Mouse (Mus musculus): ENCODE results near the gene Ubxn11.

Gene Ubxn11

DNA sequence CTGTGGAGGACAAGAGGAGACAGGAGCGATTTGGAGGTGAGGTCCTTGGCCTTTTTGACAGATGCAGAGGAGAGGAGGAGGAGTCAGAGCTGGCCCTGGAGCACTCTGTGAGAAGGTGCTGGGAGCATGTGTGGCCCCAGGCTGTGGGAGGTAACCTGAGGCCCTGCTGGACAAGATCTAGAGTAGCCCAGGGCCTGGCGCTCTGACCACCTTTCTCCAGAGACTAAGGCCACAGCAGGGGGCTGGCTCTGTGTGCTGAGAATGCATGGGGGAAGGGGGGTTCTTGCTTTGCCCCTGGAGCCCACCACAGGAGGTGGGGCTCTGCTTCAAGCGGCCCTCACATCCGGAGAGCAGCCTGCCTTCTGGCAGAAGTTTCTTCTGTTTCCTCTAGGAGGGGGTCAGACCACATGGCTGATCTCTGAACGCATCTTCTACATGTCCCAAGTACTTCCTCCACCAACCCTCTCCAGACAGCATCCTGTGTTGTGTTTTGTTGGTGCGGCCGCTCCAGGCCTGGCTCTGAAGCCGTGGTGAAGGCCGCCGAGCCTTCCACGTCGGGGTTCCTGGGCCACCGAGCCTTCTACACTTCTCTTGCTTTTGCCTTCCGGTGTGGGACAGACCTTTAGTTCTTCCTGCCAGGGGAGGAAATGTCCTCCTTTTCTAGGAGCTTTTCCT, 15.9 kb downstream of the Ubxn11 start:
- DNase-seq (ENCODE audit: extremely low spot score, low spot score) = no peak

DNA sequence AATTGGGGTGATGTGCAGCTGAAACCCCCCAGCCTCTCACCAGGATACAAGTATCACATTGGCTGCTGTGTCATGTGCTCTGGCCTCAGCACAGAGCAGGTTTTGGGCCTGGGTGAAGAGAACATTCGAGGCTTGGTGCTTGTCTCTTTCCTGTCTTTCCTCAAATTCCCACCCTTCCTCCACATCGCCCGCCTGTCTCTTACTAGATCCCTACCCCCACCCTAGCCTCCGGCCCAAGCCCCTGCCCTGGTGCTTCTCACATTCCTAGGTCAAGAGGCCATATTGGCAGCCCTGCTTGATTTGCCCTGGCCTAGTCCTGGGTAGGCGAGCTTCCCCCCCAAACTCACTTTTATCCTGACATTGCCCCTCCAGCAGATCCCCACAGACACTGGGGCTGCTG, 16.7 kb downstream of the Ubxn11 start:
- DNase-seq (ENCODE audit: extremely low spot score, low spot score) = no peak

DNA sequence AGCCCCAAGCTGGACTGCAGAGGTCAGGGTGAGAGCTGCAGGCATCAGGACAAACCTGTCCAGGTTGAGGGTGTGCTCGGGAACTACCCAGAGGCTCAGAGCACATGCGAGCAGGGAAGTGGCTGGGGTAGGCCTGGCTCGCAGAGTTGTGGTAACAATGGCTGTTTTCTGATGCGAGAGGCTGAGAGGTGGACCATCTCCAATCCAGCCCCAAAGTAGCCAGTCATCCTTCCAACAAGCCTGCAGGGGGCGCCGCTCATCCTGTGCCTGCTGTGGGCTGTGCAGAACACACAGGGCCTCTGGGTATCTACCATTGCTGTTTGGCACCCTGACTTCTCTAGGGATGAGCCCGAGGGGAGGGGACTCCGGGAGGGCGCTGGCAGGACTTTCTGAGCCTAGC, 17.3 kb downstream of the Ubxn11 start:
- DNase-seq (ENCODE audit: extremely low spot score, low spot score) = no peak

DNA sequence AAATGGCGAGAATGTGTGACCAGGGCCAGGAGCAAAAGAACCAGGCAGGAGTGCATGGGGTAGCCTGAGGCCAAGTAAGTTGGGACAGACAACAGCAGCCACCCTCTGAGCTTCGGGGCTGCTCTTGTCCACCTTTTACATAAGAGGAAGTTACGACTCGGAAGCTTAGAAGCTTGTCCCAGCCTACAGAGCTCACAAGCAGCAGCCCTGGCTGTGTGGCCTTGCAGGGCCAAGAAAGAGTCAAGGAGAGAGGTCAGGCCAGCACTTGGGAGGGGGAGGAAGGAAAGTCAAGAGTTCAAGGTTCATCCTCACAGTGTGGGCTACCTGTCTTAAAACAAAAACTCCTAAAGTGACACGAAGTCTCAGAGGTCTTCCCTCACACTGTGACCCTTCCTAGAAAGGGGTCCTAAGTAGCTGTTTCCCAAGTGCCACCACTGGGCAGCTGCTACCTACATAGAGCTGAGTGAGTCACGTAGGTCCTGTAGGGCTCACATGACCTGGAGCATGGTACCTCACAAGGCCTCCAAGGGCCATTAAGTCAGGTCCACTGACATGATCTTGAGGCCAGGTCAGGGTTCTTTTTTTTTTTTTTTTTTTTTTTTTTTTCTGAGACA, 17.9 kb downstream of the Ubxn11 start:
- DNase-seq (ENCODE audit: extremely low spot score, low spot score) = no peak

DNA sequence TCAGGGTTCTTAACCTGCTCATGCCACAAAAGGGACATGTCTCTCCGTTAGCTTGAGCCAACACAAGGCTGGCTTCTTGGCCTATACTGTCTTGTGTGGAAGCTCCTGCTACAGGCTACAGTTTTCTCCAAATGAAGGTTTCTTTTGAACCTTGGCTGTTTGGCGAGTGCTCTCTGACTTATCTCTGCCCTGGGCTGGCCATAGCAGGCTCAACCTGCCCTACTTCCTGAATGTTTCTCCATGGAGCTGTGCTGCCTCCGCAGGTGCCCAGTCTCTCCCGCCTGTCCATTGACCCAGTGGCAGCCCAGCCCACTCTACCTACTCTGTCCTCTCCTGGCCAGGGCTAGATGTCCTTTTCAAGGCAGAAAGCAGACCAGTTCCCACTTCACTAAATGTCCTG, 18.5 kb downstream of the Ubxn11 start:
- DNase-seq (ENCODE audit: extremely low spot score, low spot score) = no peak

DNA sequence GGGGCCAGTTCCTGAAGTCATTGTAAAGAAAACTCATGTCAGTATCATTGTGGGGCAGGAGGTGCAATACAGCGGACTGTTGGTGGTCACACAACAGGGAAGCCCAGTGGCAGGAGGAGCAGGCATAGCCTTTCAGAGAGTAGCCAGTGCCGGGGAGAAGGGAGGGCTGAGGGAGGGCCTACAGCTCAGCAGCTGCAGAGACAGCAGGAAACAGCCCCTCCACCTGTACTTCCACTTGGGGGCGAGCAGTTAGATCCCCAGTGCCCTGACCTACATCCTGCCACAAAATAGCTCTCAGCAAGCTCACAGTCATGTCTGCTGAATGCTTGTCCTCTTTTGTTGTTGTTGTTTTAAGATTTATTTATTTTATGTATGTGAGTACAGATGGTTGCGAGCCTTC, 19.2 kb downstream of the Ubxn11 start:
- DNase-seq (ENCODE audit: extremely low spot score, low spot score) = no peak

DNA sequence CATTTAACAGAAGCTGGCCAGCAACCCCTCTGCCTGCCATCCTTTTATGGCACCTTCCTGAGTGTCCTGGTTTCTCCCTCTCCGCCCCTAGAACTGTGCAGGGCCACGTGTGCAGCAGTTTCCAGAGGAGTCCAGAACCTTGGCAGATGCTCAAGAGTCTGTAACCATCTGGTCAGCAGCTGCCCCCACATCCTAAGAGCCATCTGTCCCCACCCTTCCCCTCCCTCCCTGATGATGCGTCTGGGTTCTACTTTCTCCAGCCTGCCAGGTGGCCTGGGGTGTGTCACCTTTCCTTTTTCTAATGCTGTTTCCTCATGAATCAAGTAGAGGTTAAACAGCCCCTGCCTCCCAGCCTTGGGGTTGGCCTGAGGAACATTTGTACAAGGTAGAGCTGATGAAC, 19.9 kb downstream of the Ubxn11 start:
- no peak for DNase-seq (ENCODE audit: extremely low spot score, low spot score)

DNA sequence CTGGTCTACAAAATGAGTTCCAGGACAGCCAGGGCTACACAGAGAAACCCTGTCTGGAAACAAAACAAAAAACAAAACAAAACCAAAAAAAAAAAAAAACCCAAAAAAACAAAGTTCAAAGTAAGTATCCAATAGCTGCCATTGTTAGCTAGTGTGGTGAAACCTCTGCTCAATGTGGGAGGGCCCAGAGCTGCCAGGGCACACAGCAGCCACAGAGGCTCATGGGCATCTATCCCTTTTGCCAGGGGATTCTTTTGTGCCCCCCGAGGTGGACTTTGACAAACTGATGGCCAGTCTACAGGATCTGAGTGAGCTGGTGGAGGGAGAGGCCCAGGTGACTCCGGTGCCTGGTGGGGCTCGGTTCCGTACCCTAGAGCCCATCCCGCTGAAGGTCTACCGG, 20.8 kb downstream of the Ubxn11 start:
- no peak for DNase-seq (ENCODE audit: extremely low spot score, low spot score)

DNA sequence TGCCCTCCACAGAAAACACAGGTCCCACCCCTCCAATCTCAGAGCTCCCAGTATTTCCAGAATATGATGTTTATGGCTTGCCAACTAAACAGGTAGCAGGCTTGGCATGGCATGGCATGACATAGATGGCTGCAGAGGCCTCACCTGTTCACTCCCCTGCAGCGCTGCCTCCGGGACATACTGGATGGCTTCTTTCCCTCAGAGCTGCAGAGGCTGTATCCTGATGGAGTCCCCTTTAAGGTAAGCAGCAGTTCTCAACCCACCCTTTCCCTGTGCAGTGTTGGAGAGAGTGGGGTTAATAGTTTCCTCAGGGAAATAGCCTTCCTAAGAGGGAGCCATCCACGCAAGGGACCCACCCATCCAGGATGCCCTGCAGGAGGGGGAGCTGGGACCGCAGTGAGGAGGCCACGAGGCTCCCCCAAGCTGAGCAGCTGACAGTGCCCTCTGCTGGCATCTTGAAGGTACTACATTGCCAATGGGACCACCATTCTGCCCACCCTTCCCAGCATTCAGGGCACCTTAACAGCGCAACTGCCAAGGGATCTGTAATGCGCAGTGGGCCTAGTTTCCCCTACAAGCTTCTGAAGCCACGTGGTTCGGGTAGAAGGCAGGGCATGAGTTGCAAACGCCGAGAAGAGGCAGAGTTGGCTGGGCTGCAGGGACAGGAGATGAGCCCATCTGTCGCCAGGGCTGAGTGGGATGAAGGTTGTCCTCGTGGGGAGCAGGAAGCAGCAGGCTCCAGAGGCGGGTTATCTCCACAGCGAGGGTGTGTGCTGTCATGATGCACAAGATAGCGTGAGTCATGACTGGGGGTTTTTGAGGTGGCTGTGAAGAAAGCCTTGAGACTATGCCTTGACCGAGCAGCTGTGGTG, 21.5 kb downstream of the Ubxn11 start:
- peak; percentile 67 for DNase-seq (ENCODE audit: extremely low spot score, low spot score)

DNA sequence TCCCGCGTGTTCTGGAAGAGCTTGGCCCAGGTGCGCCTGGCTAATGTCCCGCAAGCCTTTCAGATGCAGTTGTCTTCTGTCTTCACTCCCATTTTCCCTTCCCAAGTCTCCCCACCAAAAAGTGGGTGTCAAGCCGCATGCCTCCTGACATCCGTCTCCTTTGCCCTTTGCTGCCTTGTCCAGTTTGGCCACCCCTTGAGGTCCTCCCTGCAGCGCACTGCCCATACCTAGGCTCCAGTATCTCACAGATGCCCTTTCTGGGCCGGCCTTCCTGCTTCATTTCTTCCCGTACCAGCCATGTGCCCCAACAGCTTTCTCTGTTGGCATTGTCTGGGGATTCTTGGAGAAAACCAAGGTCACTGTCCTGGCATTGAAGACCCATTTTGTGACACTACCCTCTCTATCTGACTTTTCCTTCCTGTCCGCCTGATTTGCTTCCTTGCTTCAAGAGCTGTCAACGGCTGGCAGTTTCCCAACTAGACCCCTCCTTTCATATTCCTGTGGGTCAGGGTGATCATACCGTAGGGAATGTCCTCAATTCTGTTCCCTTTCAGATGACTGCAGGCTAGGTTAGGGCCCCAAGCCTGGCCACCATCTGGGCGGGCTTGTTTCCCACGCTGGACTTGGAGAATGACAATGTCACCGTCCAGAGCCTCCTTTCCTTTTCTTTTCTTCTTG, 23.2 kb downstream of the Ubxn11 start:
- DNase-seq (ENCODE audit: extremely low spot score, low spot score) = no peak

DNA sequence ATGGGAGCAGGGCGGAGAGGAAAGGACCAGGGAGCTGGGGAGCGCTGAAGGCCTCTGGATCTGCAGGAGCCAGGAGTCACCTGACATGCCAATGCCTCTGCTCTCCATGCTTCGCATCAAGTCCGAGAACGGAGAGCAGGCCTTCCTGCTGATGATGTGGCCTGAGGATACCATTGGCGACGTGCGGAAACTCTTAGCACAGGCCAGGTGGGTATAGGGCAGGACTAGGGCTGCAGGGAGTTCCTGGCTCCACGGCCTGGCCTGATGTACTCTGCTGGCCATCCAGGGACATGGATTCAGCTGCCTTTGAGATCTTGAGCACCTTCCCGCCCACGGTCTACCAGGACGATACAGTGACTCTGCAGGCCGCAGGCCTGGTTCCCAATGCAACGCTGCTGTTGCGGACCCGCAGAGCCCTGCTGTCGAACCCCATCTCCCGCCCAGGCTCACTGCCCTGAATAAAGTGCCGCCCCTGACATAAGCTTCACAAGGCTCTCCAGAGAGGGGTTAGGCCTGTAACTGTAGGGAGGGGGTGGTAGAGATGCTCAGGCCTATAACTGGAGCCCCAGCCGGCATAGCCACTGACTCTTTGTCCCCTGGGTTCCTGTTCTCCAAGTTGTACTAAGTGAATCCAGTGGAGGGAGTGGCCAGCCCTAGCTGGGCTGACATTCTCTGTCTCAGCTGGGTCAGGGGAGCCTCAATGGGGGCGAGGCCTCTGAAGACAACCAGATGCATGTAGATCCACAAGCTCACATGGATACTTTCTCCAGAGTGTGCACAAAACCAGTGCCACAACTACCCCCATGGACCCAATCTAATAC, 24.1 kb downstream of the Ubxn11 start:
- no peak for DNase-seq (ENCODE audit: extremely low spot score, low spot score)

DNA sequence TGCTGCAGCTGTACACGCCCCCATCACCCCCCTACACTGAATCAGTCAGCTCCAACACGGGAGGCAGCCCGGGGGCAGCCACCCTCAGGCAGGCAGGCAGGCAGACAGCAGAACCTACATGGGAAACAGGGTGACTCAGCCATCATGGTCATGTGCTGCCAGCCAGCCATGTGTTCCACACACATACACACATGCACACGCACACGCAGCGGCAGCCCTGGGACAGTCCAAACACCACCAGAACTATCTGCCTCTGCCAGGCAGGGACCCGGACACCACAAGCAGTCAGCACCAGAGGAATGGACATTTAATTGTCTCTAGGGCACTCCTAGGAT, 24.7 kb downstream of the Ubxn11 start:
- no peak for DNase-seq (ENCODE audit: extremely low spot score, low spot score)

DNA sequence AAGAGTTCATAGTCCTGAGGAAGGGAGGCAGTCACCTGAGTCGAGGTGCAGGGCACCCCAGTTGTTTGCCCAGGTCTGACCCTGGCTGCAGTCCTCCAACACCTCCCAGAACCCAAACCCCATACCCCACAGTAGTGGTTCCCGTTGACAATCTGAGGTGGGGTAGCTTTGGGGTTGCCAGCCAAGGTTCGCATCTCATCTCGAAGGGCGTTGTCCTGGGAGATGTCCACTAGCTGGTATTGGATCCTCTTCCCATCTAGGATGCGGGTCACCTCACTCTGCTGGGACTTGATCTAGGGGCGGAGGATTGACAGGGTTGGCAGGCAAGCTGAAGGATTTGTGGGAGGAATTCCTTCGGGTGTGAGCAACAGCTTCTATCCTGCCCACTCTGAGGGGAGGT, 25.4 kb downstream of the Ubxn11 start:
- DNase-seq (ENCODE audit: extremely low spot score, low spot score) = no peak

DNA sequence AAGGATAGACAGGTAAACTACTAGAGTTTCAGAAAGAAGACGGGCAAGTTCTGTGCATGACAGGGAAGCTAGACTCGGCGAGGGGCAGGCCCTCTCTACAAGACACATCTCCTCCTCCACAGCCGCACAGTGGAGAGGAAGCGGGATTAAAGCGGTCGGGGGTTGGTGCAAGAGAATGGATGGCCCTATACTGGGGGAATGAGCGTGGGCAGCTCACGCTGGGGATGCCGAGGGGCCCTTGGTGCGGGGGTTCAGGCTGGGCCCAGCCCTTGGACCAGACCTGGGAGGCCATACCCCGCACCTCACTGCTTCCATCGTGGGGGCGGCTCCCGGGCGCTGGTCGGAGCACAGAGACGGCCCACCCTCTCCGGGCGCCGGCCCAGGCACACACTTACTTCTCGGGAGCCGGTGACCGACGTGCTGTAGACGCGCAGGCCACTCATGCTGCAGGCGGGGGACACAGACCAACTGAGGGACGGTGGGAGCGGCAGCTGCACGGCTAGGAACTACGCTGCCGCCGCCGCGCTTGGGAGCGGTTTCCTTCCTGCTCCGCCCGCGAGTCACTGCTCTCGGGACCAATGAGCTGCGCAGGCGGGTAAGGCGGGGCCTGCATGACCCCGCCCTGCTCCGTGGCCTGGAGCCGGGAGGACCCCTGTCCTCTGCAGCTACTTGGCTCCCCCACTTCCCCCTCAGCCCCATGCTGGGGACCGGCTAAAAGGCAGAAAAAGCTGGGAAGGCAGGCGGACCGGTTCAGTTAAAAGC, 26.0 kb downstream of the Ubxn11 start, which contains the start of gene Sh3bgrl3:
TSS of gene Sh3bgrl3 (minus strand) at position 569 of the 762 bp plus-strand sequence.
- DNase-seq (ENCODE audit: extremely low spot score, low spot score) = peak; percentile 84

DNA sequence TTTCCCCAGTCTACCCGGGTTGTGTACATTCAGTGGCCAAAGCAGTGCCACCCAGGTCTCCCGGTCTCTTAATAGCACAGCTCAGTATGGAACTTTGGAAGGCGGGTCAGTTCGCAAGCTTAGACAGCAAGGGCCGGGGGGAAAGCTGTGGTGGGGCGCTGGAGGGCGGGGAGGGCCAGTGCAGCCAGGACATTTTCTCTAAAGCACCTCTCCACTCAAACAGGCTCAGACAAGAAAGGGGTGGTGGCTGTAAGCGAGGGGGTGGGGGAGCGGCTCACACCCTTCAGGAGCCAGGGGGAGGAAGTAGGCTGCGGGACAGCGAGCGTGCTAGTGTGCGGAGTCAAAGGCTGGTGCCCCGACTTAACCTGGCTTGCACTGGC, 26.6 kb downstream of the Ubxn11 start:
- no peak for DNase-seq (ENCODE audit: extremely low spot score, low spot score)

DNA sequence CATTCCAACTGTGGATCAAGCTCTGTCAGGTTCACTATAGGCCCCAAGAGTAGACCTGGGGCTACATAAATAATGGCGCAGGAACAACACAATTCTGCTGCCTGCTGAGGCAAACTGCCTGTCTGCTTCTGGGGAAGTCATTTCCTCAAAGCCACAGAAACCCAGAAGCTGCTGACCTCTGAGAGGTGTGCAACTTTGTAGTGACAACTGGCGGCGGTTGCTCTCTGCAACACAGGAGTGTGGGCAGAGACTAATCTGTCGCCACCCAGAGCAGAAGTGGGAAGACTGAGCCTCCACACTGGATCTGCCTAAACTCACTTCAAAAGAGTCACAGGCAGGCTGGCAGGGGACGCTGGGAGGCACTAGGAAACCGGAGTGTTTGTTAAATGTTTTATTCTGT, 27.1 kb downstream of the Ubxn11 start:
- no peak for DNase-seq (ENCODE audit: extremely low spot score, low spot score)

DNA sequence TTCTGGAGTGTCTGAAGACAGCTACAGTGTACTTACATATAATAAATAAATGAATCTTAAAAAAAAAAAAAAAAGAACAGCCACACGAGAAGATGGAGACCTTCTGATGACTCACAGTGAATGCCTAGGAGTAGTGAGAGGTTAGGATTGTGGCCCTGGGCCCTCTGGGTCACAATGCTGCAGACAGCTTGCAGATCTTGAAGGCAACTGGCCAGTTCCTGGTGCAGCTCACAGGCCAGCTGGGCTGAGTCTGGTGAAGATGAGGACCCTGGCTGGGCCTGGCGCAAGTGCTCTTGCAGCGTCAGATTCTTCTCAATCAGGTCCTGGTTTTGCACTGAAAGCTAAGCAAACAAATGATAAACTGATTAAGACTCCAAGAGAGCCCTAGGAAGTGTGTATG, 29.7 kb downstream of the Ubxn11 start:
- no peak for DNase-seq (ENCODE audit: extremely low spot score, low spot score)

DNA sequence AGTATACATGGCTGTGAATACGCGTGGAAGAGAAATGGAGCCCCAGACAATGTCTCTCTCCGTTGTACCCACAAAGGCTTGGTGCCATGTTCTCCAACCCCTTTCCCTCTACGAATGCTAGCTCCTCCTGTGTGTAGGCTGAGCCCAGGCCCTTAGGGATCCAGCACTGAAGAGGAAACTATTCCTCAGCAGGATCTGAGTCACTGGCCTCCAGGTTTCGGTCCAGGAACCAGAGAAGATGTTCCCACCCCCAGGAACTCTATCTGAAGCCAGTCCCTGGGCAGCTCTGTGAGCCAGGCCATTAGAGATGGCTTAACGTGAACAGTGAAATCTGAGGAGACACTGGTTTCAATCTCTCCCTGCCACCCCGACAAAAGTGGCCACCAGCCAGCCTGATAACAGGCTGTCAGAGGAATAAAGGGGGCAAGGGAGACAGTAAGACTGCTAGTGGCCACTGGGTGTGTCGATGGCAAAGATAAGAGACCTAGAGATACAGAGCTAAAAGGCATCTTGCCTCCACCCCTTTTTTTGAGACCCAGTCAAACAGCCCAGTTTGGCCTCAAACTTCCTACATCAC, 30.2 kb downstream of the Ubxn11 start:
- no peak for DNase-seq (ENCODE audit: extremely low spot score, low spot score)

DNA sequence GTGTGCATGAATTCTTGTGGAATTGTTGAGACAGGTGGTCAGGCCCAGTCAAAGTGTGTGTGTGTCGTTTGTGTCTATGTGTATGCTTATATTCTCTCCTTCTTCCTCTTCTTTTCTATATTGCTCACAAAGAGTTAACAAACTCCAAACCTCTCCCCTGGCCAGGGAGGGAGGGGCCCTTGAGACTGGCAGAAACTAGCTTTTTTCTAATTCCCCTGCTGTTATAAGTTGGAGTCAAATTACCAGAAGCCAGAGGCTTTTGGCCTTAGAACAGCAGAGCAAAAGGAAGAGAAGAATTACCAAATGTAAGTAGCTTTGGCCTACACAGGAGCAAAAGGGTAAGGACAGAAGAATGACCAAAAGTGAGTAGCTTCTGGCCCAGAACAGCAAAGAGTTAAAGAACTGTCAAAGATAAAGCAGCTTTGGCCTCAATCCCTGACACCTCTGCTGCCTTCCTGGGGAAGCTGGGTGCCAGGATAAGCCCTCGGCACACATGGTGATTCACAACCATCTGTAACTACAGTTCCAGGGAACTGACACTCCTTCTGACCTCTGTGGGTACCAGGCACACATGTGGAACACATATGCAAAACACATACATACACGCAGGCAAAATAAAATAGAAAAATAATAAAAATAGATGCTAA, 34.0 kb downstream of the Ubxn11 start:
- DNase-seq (ENCODE audit: extremely low spot score, low spot score) = no peak

DNA sequence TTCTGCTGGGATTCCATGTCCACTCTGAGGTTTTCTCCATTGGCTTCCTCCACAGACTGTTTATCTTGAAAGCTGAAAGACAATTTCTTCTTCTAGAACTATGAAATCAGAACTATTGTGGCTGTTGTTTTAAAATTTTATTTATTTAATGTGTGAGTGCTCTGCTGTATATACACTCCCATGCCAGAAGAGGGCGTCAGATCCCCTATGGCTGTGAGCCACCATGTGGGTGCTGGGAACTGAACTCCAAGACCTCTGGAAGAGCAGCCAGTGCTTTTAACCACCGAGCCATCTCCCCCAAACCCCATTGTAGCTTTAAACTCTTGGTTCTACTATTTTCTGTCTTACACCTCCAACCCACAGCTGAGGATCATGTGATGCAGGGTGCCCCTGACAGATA, 36.5 kb downstream of the Ubxn11 start:
- no peak for DNase-seq (ENCODE audit: extremely low spot score, low spot score)

Data from neural tube, embryonic 10.5 days (tissue).